Mouse (Mus musculus): ENCODE data around the gene Mrm3.

DNA sequence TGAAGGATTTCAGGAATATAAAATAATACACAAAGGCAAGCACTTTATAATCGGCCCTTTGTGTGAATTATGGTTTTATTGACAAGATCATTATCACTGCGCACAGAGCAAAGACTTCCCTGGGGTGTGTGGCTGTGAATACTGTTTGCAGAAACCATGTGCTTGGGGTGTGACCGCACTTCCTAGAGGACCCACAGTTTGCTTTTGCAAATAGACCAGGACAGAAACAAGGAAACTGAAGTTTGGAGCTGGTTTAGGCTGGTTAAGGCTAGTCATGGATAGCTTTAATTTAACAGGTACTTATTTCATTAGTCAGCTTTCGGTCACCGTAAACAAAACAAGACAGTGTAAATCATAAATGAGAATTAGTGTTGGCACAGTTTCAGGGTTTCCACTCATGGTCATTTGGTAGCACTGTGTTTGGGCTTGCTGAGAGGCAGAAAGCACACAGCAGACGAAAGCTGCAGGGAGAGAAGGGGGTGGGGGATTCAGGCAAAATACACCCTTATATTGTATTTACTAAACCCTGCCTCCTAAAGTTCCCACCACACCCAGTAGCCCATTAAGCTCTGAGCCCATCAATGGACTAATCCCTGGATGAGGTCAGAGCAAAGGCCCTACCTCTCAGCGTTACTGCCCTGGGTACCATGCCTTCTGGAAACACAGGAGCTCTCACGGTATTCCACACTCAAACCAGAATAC is 47.1 kb upstream of the Mrm3 start:
- TF ChIP-seq POLR2A (IDR thresholded peaks at IDR 0.05; ENCODE audit: low read depth, low read length) = no peak
- no peak for TF ChIP-seq CTCF (IDR thresholded peaks at IDR 0.05; ENCODE audit: extremely low read depth, insufficient read length, insufficient replicate concordance, low read depth, low read length)

Data from small intestine, adult 2 months (tissue).